Mouse (Mus musculus) heart, postnatal 36 days (tissue): Measurements from ENCODE around the gene Xkrx. TPM values are rescaled to one million over a fixed set of nuclear protein-coding genes. Genes with fewer than 3 reads are reported as not detected.

Source experiments
- total RNA-seq, 2 experiments: library from RNA; stranded (reverse); gene quantifications; 2 replicates each; pipeline ENCODE4 v1.2.3; 2021

Gene Xkrx
- total RNA-seq, 2 experiments from 2014 or later = 0.62 to 1.2 TPM

Other genes starting within 250 kb of the Xkrx start
- 1 to 10 TPM; 1.8 to 1.9 TPM for gene Sytl4, start 180.3 kb downstream of the Xkrx start, total RNA-seq
- gene Cstf2, start 102.9 kb downstream of the Xkrx start, total RNA-seq = 10 to 100 TPM; 11.8 to 11.9 TPM
- gene Arl13a, start 25.4 kb upstream of the Xkrx start, total RNA-seq = not detected
- gene Nox1, start 59.9 kb upstream of the Xkrx start, total RNA-seq = under 1 TPM in 1 of 2 experiments, not detected in 1; 0.42 TPM
- gene Trmt2b, start 114.9 kb upstream of the Xkrx start, total RNA-seq = 10 to 100 TPM; 39.7 to 56.7 TPM
- 1 to 10 TPM; 4.8 to 5.2 TPM for gene Tmem35a, start 133.1 kb upstream of the Xkrx start, total RNA-seq
- gene Cenpi, start 146.0 kb upstream of the Xkrx start, total RNA-seq = under 1 TPM; 0.16 to 0.47 TPM
- gene Drp2, start 242.5 kb upstream of the Xkrx start, total RNA-seq = under 1 TPM; 0.22 to 0.27 TPM